ENCODE assay signal across 8 mouse cellular contexts in genomic region chr1:160377337-160378336, GRCm38 (mm10).
DNase-seq lines count a peak whose midpoint lies in the region; ATAC-seq and TF ChIP-seq lines count a peak whose summit lies in the region.

No protein-coding gene starts in this region.

- peak; percentile 75; the same call in 1 of the 2 replicates for TF ChIP-seq CTCF in brain, embryonic 14.5 days (IDR thresholded peaks at IDR 0.05; ENCODE audit: borderline replicate concordance, extremely low read depth, insufficient read depth, insufficient read length)
- TF ChIP-seq CTCF in forebrain, postnatal 0 days (IDR thresholded peaks at IDR 0.05; ENCODE audit: low read depth): peak; percentile 95
- TF ChIP-seq CTCF in lung, adult 2 months (IDR thresholded peaks at IDR 0.05; ENCODE audit: insufficient read depth, low read length): peak; percentile 78

- no peaks in the 10 kb centered on the region for H3K9me3 ChIP-seq in forebrain, postnatal 0 days (ENCODE audit: low read length)

- no peak overlapping the region for H3K4me3 ChIP-seq in forebrain, postnatal 0 days (ENCODE audit: low read depth, low read length)
- no peak overlapping the region for H3K4me3 ChIP-seq in lung, adult 2 months (replicated peaks; ENCODE audit: extremely low read depth, low read depth, low read length)

- H3K4me2 ChIP-seq in forebrain, postnatal 0 days (ENCODE audit: low read depth): no peak overlapping the region

- H3K36me3 ChIP-seq in forebrain, postnatal 0 days (ENCODE audit: insufficient read depth): no peaks in the 10 kb centered on the region

- H3K4me1 ChIP-seq in forebrain, postnatal 0 days (ENCODE audit: insufficient read depth): no peaks in the 10 kb centered on the region
- H3K4me1 ChIP-seq in lung, adult 2 months (ENCODE audit: control insufficient read depth, insufficient read depth, low read length): no peaks in the 10 kb centered on the region

- H3K27me3 ChIP-seq in forebrain, postnatal 0 days (ENCODE audit: insufficient read depth, low read length): no peaks in the 10 kb centered on the region

- ATAC-seq in forebrain, postnatal 0 days: peak; percentile 98

- peak; percentile 27 to 29 for DNase-seq in spleen, postnatal 36 days (ENCODE audit: low spot score in 2 of 2)
- no peak for DNase-seq in spleen, adult 12 weeks (ENCODE audit: low spot score)
- DNase-seq in brain, embryonic 14.5 days (ENCODE audit: low read depth): peak; percentile 82
- DNase-seq in forebrain, postnatal 0 days: peak; percentile 82
- peak; percentile 19 to 40 for DNase-seq in kidney, postnatal 25 days
- no peak for DNase-seq in lung, adult 2 months
- DNase-seq in retina, postnatal 1 day: peak; percentile 31
- no peak for DNase-seq in spleen, postnatal 14 days (ENCODE audit: low spot score in 2 of 2)

- no peak for TF ChIP-seq POLR2A in brain, embryonic 14.5 days (IDR thresholded peaks at IDR 0.05; ENCODE audit: borderline replicate concordance, extremely low read depth, insufficient read depth, insufficient read length, poor library complexity, severe bottlenecking)
- no peak for TF ChIP-seq POLR2A in lung, adult 2 months (IDR thresholded peaks at IDR 0.05; ENCODE audit: borderline replicate concordance, extremely low read depth, low read depth, low read length)

- H3K27ac ChIP-seq in forebrain, postnatal 0 days (ENCODE audit: low read depth, low read length): no peak overlapping the region

- 51% methylated on average over 10 of the region's 10 CpGs for WGBS in forebrain, postnatal 0 days
- WGBS in lung, adult 2 months: 58% methylated on average over 10 of the region's 10 CpGs

- no peak overlapping the region for H3K9ac ChIP-seq in forebrain, postnatal 0 days

Comparison
In these comparisons a context has a peak if more than half of its experiments do, and no peak if none do; other contexts are left out.
1. DNase-seq: peak in spleen, postnatal 36 days (2 of 2), brain, embryonic 14.5 days (single experiment), forebrain, postnatal 0 days (single experiment), kidney, postnatal 25 days (2 of 2) and retina, postnatal 1 day (single experiment); none in spleen, adult 12 weeks (single experiment), lung, adult 2 months (single experiment) and spleen, postnatal 14 days (0 of 2).
2. Peak in every context shown above with its lines, with median percentiles within 50 percentile points of each other: CTCF ChIP-seq.